Mouse (Mus musculus): ENCODE results near the gene Smim5.

- no peak for TF ChIP-seq POLR2A (IDR thresholded peaks at IDR 0.05; ENCODE audit: borderline replicate concordance, insufficient read depth, low read length)
- peak; percentile 63; the same call in 1 of the 2 replicates for TF ChIP-seq CTCF (IDR thresholded peaks at IDR 0.05; ENCODE audit: borderline replicate concordance, insufficient read depth, low read depth, low read length)
These were observed 40.4 kb upstream of the Smim5 start for GRCm38 (mm10) chr11:115859143-115859945.

Data from cerebellum, adult 2 months (tissue).